Mouse (Mus musculus) ES-E14 (cell line): ENCODE measurements around the gene Bik. TPM values are rescaled to one million over a fixed set of nuclear protein-coding genes. Genes with fewer than 3 reads are reported as not detected.

Experiments
- DNase-seq: peaks from one replicate; pipeline ENCODE4 v3.0.0-alpha.2; 2013; ENCODE audit warnings: low read depth, low spot score
- H3K27ac ChIP-seq: 2 replicates; pipeline ENCODE4 v1.5.1; 2012; ENCODE audit warnings: low read depth, mild to moderate bottlenecking, low read length, moderate library complexity, mixed read lengths; ENCODE audit not compliant: poor library complexity, insufficient read depth, severe bottlenecking
- H3K36me3 ChIP-seq: 2 replicates; pipeline ENCODE4 v1.6.1; 2012; ENCODE audit warnings: mild to moderate bottlenecking, low read length, moderate library complexity, mixed read lengths; ENCODE audit not compliant: control insufficient read depth, poor library complexity, insufficient read depth, severe bottlenecking
- H3K4me1 ChIP-seq, 2 experiments: fragments of 150-350 bp in 1 of 2; sonication (generic) in 1 of 2; 2 replicates each; pipeline ENCODE4 v1.6.1; 2012; ENCODE audit warnings: low read length in 2 of 2, mild to moderate bottlenecking in 1 of 2, mixed read lengths in 1 of 2; ENCODE audit not compliant: control insufficient read depth in 2 of 2, insufficient read depth in 2 of 2, poor library complexity in 1 of 2
- H3K4me3 ChIP-seq, 2 experiments: fragments of 150-350 bp in 1 of 2; sonication (generic) in 1 of 2; 2 replicates each; pipeline ENCODE4 v1.5.1; 2012; ENCODE audit warnings: low read length in 2 of 2, low read depth in 1 of 2, mild to moderate bottlenecking in 1 of 2, mixed read lengths in 1 of 2; ENCODE audit not compliant: insufficient read depth in 1 of 2, poor library complexity in 1 of 2, severe bottlenecking in 1 of 2
- H3K9ac ChIP-seq: 2 replicates; pipeline ENCODE4 v1.6.1; 2012; ENCODE audit warnings: low read depth, mild to moderate bottlenecking, low read length, mixed read lengths; ENCODE audit not compliant: poor library complexity, insufficient read depth, severe bottlenecking
- H3K9me3 ChIP-seq: fragments of 150-350 bp; sonication (generic); 2 replicates; pipeline ENCODE4 v1.6.1; 2012; ENCODE audit warnings: low read depth, mild to moderate bottlenecking, low read length; ENCODE audit not compliant: control insufficient read depth, insufficient read depth
- CHD2 ChIP-seq: IDR thresholded peaks from 2 replicates; pipeline ENCODE4 v1.6.1; 2014; ENCODE audit warnings: mild to moderate bottlenecking, low read depth, low read length, inconsistent platforms
- HCFC1 ChIP-seq: IDR thresholded peaks from 2 replicates; pipeline ENCODE4 v1.6.1; 2012; ENCODE audit warnings: low read length, inconsistent platforms, borderline replicate concordance; ENCODE audit not compliant: insufficient read depth
- MAFK ChIP-seq: IDR thresholded peaks from 2 replicates; pipeline ENCODE4 v1.6.1; 2014; ENCODE audit warnings: mild to moderate bottlenecking, low read depth, low read length, inconsistent platforms; ENCODE audit not compliant: insufficient read depth
- ZC3H11A ChIP-seq: IDR thresholded peaks from 2 replicates; pipeline ENCODE4 v1.6.1; 2012; ENCODE audit warnings: low read depth, mild to moderate bottlenecking, inconsistent platforms, low read length, borderline replicate concordance
- ZNF384 ChIP-seq: IDR thresholded peaks from 2 replicates; pipeline ENCODE4 v1.6.1; 2012; ENCODE audit warnings: low read depth, low read length, inconsistent platforms
- in situ Hi-C, 2 experiments: fragments of 600-800 bp; cut with MboI; formaldehyde crosslinking; loops; one replicate each; pipeline ENCODE4 v1.15.1; 2025; ENCODE audit warnings: low sequenced_read_pairs in 2 of 2, inconsistent platforms in 1 of 2; ENCODE audit not compliant: unreplicated experiment in 2 of 2
- total RNA-seq: library from RNA; depleted of rRNA; stranded (reverse); fragments of 300-350 nt; gene quantifications from 2 replicates; pipeline ENCODE4 v1.2.3, GENCODE M21; 2012

The Bik gene
- total RNA-seq, 1 experiment, result 2.5 TPM

- no peaks in the 10 kb centered on the region; the same call in 1 of the 2 replicates for H3K36me3 ChIP-seq
- no peak for DNase-seq
- H3K4me1 ChIP-seq, result peaks cover 10 to 26% of the 10 kb centered on the region in 2 experiments
- TF ChIP-seq MAFK (no peak), ZC3H11A (no peak), CHD2 (no peak), HCFC1 (no peak), ZNF384 (no peak)
- H3K4me3 ChIP-seq, result no peak overlapping the region
- in situ Hi-C loops, result no loop called here
- H3K9ac ChIP-seq, result no peak overlapping the region
- H3K27ac ChIP-seq, result no peak overlapping the region
- no peaks in the 10 kb centered on the region for H3K9me3 ChIP-seq
Measured at GRCm38 (mm10) chr15:83530688-83531087, 4.0 kb downstream of the Bik start.

- Histone ChIP-seq H3K9ac (no peak overlapping the region), H3K27ac (peak overlapping the region; percentile 7; the same call in 1 of the 2 replicates), H3K36me3 (no peaks in the 10 kb centered on the region; the same call in 1 of the 2 replicates), H3K9me3 (no peaks in the 10 kb centered on the region), H3K4me3 (no peak overlapping the region), H3K4me1 (peaks cover 10 to 31% of the 10 kb centered on the region in 2 experiments)
- DNase-seq, result no peak
- TF ChIP-seq ZC3H11A (no peak), MAFK (no peak), ZNF384 (no peak), HCFC1 (no peak), CHD2 (no peak)
- in situ Hi-C loops, result no loop called here
Measured at GRCm38 (mm10) chr15:83531961-83532469, 5.4 kb downstream of the Bik start.

GRCm38 (mm10) chr15:83532606-83533005 is 5.9 kb downstream of the Bik start:
- DNase-seq, result no peak
- Histone ChIP-seq H3K4me3 (no peak overlapping the region), H3K4me1 (peaks cover 10 to 31% of the 10 kb centered on the region in 2 experiments), H3K9me3 (no peaks in the 10 kb centered on the region), H3K27ac (peak overlapping the region; percentile 6; the same call in 1 of the 2 replicates), H3K9ac (no peak overlapping the region), H3K36me3 (no peaks in the 10 kb centered on the region; the same call in 1 of the 2 replicates)
- in situ Hi-C loops, result no loop called here
- TF ChIP-seq HCFC1 (no peak), MAFK (no peak)

GRCm38 (mm10) chr15:83534960-83535889 is 8.6 kb downstream of the Bik start:
- H3K4me1 ChIP-seq, result peaks cover 7 to 30% of the 10 kb centered on the region in 2 experiments; a peak in 3 of 4 replicates
- H3K27ac ChIP-seq, result no peak overlapping the region; the same call in 1 of the 2 replicates
- H3K9ac ChIP-seq, result no peak overlapping the region
- no peaks in the 10 kb centered on the region for H3K9me3 ChIP-seq
- no peak overlapping the region for H3K4me3 ChIP-seq
- no peak for TF ChIP-seq ZNF384
- no peak for TF ChIP-seq ZC3H11A
- no peak for TF ChIP-seq HCFC1
- TF ChIP-seq MAFK, result no peak
- no peak for TF ChIP-seq CHD2
- no peak for DNase-seq
- no peaks in the 10 kb centered on the region; the same call in 1 of the 2 replicates for H3K36me3 ChIP-seq
- in situ Hi-C loops, result no loop called here
